In the genomic region with DNA sequence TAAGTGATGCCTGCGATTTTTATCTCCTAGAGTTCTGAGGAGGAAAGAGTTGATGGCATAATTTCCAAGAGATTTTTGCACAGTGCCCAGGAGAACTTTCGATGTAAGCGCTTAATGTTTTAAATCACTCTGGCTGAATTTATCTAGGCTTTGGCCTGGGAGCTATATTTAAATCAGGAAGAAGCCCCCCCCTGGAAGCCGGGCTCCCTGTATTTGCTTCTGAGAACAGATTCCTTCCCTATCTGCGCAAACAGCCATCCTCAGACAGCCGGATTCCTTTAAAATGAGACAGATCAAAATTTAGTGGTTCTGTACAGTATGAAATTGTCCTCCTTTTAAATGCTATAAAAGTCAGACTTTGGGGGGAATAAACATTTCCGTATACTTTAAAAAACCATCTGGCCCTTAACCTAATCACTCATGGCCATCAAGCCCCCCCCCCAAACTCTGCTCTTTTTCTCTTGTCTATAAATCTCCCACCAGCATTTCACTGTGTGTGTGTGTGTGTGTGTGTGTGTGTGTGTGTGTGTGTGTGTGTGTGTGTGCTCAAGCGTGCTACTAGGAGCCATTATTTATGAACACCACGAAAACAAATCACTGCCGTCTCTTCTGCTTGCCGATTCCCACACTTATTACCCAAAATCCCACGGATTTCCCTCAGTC, we compare ENCODE assay signal across 8 mouse cellular contexts. TPM values are rescaled to one million over a fixed set of nuclear protein-coding genes. Genes with fewer than 3 reads are reported as not detected.
DNase-seq lines count a peak whose midpoint lies in the region; ATAC-seq and TF ChIP-seq lines count a peak whose summit lies in the region.

No protein-coding gene starts in this region.

- 58% methylated on average over 12 of the region's 12 CpGs for WGBS in forebrain, embryonic 12.5 days
- 54% methylated on average over 12 of the region's 12 CpGs for WGBS in midbrain, embryonic 16.5 days
- 77% methylated on average over 12 of the region's 12 CpGs for WGBS in cerebellum, adult 2 months

- TF ChIP-seq POLR2A in cerebellum, adult 2 months (IDR thresholded peaks at IDR 0.05; ENCODE audit: borderline replicate concordance, insufficient read depth, low read length), result no peak

- H3K9ac ChIP-seq in forebrain, embryonic 12.5 days, result no peak overlapping the region
- H3K9ac ChIP-seq in midbrain, embryonic 16.5 days (ENCODE audit: low read depth, low read length), result no peak overlapping the region

- peak; percentile 11 to 12 for DNase-seq in heart, adult 9 months (ENCODE audit: low spot score in 2 of 2)
- DNase-seq in heart, adult 8-10 months (ENCODE audit: low spot score), result no peak
- DNase-seq in kidney, postnatal 10 days, result peak; percentile 61
- no peak for DNase-seq in urinary bladder, adult 18-20 months (ENCODE audit: low spot score in 2 of 2)
- DNase-seq in cerebellum, adult 2 months, result no peak
- no peak for DNase-seq in frontal cortex, adult 2 months (ENCODE audit: extremely low spot score in 1 of 2, low spot score in 1 of 2)

- peak overlapping the region; percentile 63; the same call in 1 of the 2 replicates for H3K4me3 ChIP-seq in forebrain, embryonic 12.5 days (replicated peaks)
- peak overlapping the region; percentile 79; the same call in 1 of the 2 replicates for H3K4me3 ChIP-seq in midbrain, embryonic 16.5 days (ENCODE audit: low read depth, low read length)
- no peak overlapping the region for H3K4me3 ChIP-seq in cerebellum, adult 2 months (replicated peaks; ENCODE audit: insufficient read depth, low read depth, low read length)

- no peaks in the 10 kb centered on the region for H3K9me3 ChIP-seq in forebrain, embryonic 12.5 days
- no peaks in the 10 kb centered on the region for H3K9me3 ChIP-seq in midbrain, embryonic 16.5 days (replicated peaks; ENCODE audit: control insufficient read depth, low read length, poor library complexity, severe bottlenecking)

- no peak overlapping the region for H3K27ac ChIP-seq in forebrain, embryonic 12.5 days
- H3K27ac ChIP-seq in midbrain, embryonic 16.5 days (ENCODE audit: low read length), result no peak overlapping the region
- H3K27ac ChIP-seq in cerebellum, adult 2 months (ENCODE audit: insufficient read depth, low read length), result no peak overlapping the region

- peaks cover 25% of the 10 kb centered on the region for H3K4me1 ChIP-seq in forebrain, embryonic 12.5 days
- H3K4me1 ChIP-seq in midbrain, embryonic 16.5 days (ENCODE audit: control insufficient read depth, insufficient read depth, low read length), result peaks cover 22% of the 10 kb centered on the region
- H3K4me1 ChIP-seq in cerebellum, adult 2 months (ENCODE audit: control insufficient read depth, insufficient read depth, low read length), result no peaks in the 10 kb centered on the region

- peaks cover 17% of the 10 kb centered on the region for H3K27me3 ChIP-seq in forebrain, embryonic 12.5 days
- H3K27me3 ChIP-seq in midbrain, embryonic 16.5 days (ENCODE audit: control insufficient read depth, insufficient read depth, low read depth, low read length), result no peaks in the 10 kb centered on the region
- H3K27me3 ChIP-seq in cerebellum, adult 2 months (ENCODE audit: control insufficient read depth, insufficient read depth, low read length), result no peaks in the 10 kb centered on the region

- TF ChIP-seq CTCF in cerebellum, adult 2 months (IDR thresholded peaks at IDR 0.05; ENCODE audit: borderline replicate concordance, insufficient read depth, low read depth, low read length), result no peak

- ATAC-seq in forebrain, embryonic 12.5 days (ENCODE audit: low FRiP score), result no peak
- no peak for ATAC-seq in midbrain, embryonic 16.5 days

- H3K36me3 ChIP-seq in forebrain, embryonic 12.5 days (replicated peaks), result no peaks in the 10 kb centered on the region
- H3K36me3 ChIP-seq in midbrain, embryonic 16.5 days (ENCODE audit: control insufficient read depth, insufficient read depth, low read length), result no peaks in the 10 kb centered on the region

- peak overlapping the region; percentile 96 for H3K4me2 ChIP-seq in forebrain, embryonic 12.5 days
- peak overlapping the region; percentile 98 for H3K4me2 ChIP-seq in midbrain, embryonic 16.5 days (ENCODE audit: low read length)

RNA-seq across cellular contexts. Expression of a gene that starts 1.7 kb away (rescaled TPM):
- total RNA-seq in heart, adult 8-10 months (2022), result 1 to 10 TPM; 1.1 to 3.1 (median 2.2) TPM
- polyA plus RNA-seq in forebrain, embryonic 12.5 days (2016; fragmentation: Nextera tagmentation; extraction: Ambion mirVana), result 89.0 and 102 TPM in 2 replicates
- 43.3 and 51.8 TPM in 2 replicates for polyA plus RNA-seq in midbrain, embryonic 16.5 days (2015; fragmentation: Nextera tagmentation; extraction: Ambion mirVana)
- polyA plus RNA-seq in cerebellum, adult 2 months (2012; rRNA removed), result 12.4 and 13.3 TPM in 2 replicates
- 27.9 and 28.2 TPM in 2 replicates for polyA plus RNA-seq in frontal cortex, adult 2 months (2012; rRNA removed)

Comparison
In these comparisons a context has a peak if more than half of its experiments do, and no peak if none do; other contexts are left out.
1. DNase-seq: peak in heart, adult 9 months (2 of 2) and kidney, postnatal 10 days (single experiment); none in heart, adult 8-10 months (single experiment), urinary bladder, adult 18-20 months (0 of 2), cerebellum, adult 2 months (0 of 2) and frontal cortex, adult 2 months (0 of 2).